Mouse (Mus musculus) stomach, postnatal 0 days (tissue): ENCODE measurements around the gene Dnmt3a.

ENCODE experiments used
- CTCF ChIP-seq: IDR thresholded peaks from 2 replicates; pipeline ENCODE4 v1.5.1; 2016; ENCODE audit warnings: antibody characterized with exemption, low read depth, mild to moderate bottlenecking, moderate library complexity
- EP300 ChIP-seq: optimal IDR thresholded peaks from 2 replicates; pipeline ENCODE3; 2016; ENCODE audit warnings: antibody characterized with exemption

DNA sequence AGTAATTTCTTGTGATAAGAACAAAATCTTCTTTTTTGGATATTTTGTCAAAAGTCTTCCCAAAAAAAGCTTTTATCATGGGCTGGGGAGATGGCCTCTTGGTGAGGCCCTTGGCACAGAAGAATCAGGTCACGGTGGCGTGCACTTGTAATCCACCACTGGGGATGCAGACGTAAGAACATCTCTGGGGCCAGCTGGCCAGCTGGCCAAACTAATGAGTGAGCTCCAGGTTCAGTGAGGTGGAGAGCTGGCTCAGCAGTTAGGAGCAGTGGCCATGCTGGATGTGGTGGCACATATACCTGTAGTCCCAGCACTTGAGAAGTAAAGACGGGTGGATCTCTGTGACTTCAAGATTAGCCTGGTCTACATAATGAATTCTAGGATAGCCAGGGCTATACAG is 37.4 kb upstream of the Dnmt3a start:
- TF ChIP-seq CTCF = no peak
- no peak for TF ChIP-seq EP300
